Mouse (Mus musculus) monocyte, adult 5-6 weeks (primary cell): ENCODE data around the gene Spaca4. TPM values are rescaled to one million over a fixed set of nuclear protein-coding genes. Genes with fewer than 3 reads are reported as not detected.

ENCODE experiments used
- ATAC-seq: fragments of 153-309, 156-312 bp; replicated peaks from 2 replicates; pipeline ENCODE4 v1.8.0; 2017; ENCODE audit warnings: mild to moderate bottlenecking; ENCODE audit not compliant: low TSS enrichment, insufficient number of reproducible peaks, severe bottlenecking, poor library complexity, low FRiP score
- total RNA-seq: library from RNA; stranded (forward); fragments of 200-1000, 200-491, 200-594 nt; gene quantifications from 3 replicates; pipeline ENCODE4 v1.2.3, GENCODE M21; 2017

Spaca4 gene
- total RNA-seq, 1 experiment from 2014 or later, result not detected

DNA sequence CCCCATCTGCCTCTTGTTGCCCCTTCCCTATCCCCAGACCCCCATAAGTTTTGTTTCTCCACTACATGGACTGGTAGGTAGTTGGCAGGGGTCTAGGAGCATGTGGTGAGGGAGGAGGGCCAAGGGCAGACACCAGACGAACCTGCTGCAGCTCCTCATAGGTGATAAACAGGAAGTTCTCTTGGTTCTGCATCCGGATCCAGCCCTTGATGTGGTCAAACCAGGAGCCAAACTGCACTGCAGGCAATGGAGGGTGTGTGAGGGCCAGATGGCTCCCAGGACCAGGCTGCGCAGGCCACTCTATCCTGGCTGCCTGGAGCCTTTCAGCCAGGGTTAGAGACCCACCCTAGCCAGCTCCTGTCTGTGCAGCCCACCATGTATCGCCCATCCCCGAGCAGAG lies 7.9 kb upstream of the Spaca4 start:
- no peak for ATAC-seq

DNA sequence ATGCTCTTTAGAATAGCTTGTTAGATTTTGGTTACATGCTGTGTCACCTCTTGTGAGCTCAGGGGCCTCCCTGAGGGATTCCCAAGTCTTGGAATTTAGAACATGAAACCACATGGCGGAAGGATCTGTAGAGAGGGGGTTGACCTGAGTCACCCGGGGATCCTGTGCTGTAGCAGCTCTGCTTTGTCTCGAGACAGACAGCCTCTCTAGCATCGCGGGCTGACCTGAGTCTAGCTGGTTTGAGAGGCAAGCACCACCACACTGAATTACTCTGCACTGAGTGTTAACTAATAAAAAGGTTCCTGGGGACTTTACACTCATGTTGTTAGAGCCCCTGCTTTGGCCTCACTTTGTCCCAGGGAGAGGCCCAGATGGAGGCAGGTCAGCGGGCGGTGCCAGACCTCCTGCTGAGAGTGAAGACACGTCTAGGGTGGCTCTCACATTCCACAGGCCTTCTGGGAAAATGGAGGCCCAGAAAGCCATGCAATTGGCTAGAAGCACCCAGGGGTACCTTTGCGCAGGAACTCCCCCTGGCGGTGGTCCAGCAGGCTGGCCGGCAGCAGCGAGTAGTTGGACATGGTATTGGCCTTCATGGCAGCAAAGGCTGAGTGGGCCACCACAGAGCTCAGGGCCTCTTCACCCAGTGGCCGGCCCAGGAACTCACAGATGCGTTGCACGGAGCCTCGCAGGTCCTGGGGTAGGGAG lies 5.3 kb upstream of the Spaca4 start:
- ATAC-seq, result peak; percentile 36; the same call in 1 of the 2 replicates

DNA sequence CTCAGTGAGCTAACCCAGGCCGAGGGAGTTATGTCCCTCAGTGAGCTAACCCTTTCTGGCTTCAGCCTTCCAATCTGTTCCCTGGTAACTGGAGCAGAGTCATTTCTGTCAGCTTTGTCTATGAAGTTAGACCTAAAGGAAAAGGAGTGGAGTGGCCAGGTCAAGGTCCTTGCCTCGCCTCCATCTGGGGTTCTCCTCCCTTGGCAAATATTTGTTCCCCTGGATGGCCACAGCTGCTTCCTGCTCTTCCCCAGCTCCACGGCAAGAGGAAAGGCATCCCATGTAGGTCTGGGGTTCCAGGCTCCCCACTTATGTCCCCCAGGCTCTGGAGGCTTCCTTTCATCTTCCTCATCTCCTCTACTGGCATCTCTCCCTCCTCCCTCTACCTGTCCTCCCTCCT lies 2.0 kb upstream of the Spaca4 start:
- ATAC-seq, result no peak

GRCm38 (mm10) chr7:45726419-45726818 lies 806 bp upstream of the Spaca4 start:
- ATAC-seq, result no peak

- no peak for ATAC-seq
Observed at GRCm38 (mm10) chr7:45725151-45725550, 462 bp downstream of the Spaca4 start.

GRCm38 (mm10) chr7:45723781-45724180 lies 1.8 kb downstream of the Spaca4 start:
- ATAC-seq, result no peak

- no peak for ATAC-seq
Observed at GRCm38 (mm10) chr7:45723301-45723700, 2.3 kb downstream of the Spaca4 start.

GRCm38 (mm10) chr7:45722348-45722713 lies 3.3 kb downstream of the Spaca4 start:
- no peak for ATAC-seq

GRCm38 (mm10) chr7:45721642-45722347 lies 3.8 kb downstream of the Spaca4 start:
- ATAC-seq, result no peak

DNA sequence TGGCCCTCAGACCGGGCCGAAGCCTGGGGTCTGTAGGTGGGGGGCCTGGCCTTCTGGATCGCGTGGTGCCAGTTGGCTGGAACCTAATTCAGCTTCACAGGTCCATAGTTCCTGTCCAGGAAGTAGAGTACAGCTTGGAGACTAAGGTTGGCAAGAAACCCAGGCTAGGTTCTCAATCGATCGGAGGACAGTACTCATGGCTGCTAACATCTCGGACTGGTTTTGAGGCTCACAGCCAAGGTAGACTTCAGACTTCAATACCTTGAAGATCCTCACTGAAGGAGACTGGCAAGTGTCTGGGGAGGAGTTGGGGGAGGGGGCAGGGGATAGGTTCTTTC lies 4.4 kb downstream of the Spaca4 start:
- ATAC-seq, result no peak

- ATAC-seq, result no peak
Observed at GRCm38 (mm10) chr7:45720413-45721233, 5.0 kb downstream of the Spaca4 start, which contains the start of gene Fam83e. Gene Fam83e, plus strand, starts transcription at chr7:45721212.

DNA sequence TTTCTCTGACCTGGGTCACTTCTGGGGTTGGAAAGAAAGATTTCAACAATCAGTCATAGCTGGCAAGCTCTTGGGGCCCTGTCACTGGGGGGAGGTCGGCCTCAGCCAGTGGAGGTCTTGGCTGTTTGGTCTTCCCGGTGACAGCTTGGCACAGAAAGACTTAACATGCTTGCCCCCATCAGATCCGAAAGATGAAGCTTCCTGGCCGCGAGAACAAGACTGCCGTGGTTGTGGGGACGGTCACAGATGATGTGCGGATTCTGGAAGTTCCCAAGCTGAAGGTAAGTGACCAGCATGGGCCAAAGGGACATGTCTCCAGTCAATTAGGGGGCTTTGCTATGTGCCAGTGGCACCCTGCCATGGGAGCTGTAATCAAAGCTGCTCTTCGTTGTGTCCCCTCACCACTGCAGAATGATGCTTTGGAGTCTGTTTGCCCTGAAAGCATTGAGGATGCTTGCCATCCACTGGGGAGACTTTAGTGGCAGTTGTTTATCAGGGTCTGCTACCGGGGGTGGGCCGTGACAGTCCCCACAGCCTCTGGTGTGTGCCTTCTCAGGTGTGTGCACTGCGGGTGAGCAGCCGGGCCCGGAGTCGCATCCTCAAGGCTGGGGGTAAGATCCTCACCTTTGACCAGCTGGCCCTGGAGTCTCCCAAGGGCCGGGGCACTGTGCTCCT lies 5.7 kb downstream of the Spaca4 start:
- ATAC-seq, result no peak

DNA sequence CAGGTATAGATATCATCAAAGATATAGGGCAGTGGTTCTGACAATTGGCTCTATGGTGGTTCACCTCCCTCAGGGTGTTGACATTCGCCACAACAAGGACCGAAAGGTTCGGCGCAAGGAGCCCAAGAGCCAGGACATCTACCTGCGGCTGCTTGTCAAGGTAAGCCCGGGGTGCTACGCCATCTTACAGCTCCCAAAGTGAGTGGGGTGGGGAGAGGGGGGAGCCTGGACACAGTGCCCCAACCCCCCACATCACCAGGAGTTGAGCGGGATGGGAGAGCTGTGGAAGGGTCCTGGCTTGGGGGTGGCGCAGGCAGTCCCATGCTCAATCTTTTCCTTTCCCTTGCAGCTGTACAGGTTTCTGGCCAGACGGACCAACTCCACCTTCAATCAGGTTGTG lies 6.4 kb downstream of the Spaca4 start:
- no peak for ATAC-seq

DNA sequence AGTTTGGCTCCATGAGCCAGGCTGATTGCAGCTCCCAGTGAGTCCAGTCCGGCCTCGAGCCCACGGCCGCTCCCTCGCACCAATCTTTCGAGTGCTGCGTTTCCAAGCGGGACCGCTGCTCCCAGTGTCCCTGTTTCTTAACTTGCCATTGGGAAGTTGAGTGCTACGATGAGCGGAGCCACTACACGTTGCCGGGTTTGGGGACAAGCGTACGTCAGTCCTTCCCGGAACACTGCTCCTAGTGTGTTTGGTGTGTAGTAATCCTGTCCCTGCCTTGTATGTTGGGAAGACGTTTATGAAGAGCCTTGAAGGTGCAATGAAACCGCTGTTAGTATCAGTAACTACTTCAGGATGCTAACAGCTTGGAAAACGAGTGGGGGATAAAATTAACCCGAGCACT lies 7.3 kb downstream of the Spaca4 start:
- ATAC-seq, result no peak

DNA sequence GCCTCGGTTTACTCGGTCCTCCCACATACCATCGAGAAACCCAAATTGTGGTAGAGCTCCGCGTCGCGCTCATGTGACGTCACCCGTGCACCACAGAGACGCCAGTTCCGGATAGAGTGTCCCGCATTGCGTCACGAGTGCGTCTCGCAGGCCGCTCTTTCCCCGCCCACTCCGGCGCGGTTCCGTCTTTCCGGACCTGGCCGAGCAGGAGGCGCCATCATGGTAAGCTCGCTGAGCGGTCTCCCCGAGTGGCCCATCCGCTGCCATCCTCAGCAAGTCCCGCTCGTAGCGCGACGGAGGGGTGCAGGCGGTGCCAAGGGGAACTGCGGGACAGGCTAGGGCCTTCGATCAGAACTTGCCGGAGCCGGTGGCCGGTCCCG lies 7.7 kb downstream of the Spaca4 start, which contains the start of gene Sphk2:
Gene Sphk2, minus strand, starts transcription at position 85 of the 380 bp plus-strand sequence.
- ATAC-seq, result peak; percentile 61

DNA sequence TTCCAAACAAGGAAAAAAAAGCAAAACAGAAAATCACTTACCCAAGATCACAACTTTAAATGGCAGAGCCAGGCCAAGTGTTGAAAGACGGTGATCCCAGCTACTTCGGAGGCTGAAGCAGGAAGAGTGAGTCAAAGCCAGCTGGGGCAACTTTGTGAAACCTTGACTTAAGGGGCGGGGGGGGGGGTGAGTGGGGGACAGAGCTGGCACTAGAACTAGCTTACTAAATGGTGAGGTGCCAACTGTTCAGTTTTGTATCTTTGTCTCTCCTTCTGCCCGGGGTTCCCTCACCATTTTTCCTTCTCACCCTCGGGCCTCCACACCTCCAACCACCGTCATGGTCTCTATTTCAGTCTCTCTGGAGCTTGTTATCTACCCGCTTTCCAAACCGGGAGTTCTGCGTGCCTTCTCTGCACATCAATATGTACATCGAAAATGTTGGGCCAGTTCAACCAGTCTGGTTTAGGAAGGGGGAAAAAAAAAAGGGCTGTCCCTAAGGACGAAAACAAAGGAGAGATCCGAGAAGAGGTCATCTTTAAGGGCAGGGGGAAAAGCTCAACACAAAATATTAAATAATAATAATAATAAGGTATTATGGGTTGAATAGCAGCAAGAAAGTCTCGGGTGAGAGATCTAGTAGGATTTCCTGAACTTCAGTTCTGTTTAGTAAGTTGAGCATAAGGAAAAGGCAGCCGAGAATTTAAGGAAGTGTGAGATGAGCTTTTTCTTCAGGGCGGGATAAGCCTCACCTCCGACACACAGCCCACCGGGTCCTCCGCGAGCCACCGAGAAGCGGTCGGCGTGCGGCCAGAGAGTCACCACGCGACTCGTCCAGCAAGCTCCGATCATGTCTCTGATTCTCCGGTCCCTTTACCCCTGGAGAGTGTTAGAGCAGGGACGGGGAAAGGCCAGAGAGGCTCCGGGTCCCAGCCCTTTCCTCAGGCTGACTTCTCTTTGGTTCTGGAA lies 8.4 kb downstream of the Spaca4 start:
- ATAC-seq, result no peak

DNA sequence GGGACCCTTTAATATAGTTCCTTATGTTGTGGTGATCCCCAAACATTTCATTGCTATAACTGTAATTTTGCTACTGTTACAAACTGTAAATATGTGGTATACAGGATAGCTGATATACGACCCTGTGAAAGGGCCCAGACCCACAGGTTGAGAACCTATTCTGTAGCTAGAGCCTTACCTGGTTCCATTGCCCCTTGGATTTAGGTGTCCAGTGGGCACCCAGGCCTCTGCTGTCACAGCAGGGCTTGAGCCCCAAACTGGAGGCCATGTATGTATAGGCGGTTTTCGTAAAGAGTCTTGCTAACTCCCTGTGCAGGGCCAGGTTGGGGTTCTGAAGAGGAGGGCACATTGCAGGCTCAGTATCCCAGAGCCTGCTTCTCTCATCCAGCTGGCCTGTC lies 9.2 kb downstream of the Spaca4 start:
- ATAC-seq, result no peak
